Mouse (Mus musculus): ENCODE results near the gene Vwc2.

Gene Vwc2

GRCm38 (mm10) chr11:11113576-11114233 lies at the start of gene Vwc2:
Vwc2 (plus strand) TSS chr11:11114223.
- no peak for DNase-seq

- DNase-seq, result no peak
Observed at GRCm38 (mm10) chr11:11088162-11088756, 25.8 kb upstream of the Vwc2 start.

GRCm38 (mm10) chr11:11097606-11098005 lies 16.4 kb upstream of the Vwc2 start:
- no peak for DNase-seq

- DNase-seq, result no peak
Observed at GRCm38 (mm10) chr11:11098282-11098681, 15.7 kb upstream of the Vwc2 start.

GRCm38 (mm10) chr11:11099011-11099410 lies 15.0 kb upstream of the Vwc2 start:
- DNase-seq, result no peak

- DNase-seq, result no peak
Observed at GRCm38 (mm10) chr11:11102182-11102581, 11.8 kb upstream of the Vwc2 start.

GRCm38 (mm10) chr11:11102620-11103019 lies 11.4 kb upstream of the Vwc2 start:
- peak; percentile 7 for DNase-seq

GRCm38 (mm10) chr11:11108922-11109321 lies 5.1 kb upstream of the Vwc2 start:
- no peak for DNase-seq

- no peak for DNase-seq
Observed at GRCm38 (mm10) chr11:11114234-11115030, 409 bp downstream of the Vwc2 start.

- no peak for DNase-seq
Observed at GRCm38 (mm10) chr11:11115031-11115647, 1.1 kb downstream of the Vwc2 start.

GRCm38 (mm10) chr11:11115648-11116590 lies 1.9 kb downstream of the Vwc2 start:
- DNase-seq, result peak; percentile 2

- DNase-seq, result no peak
Observed at GRCm38 (mm10) chr11:11116736-11117135, 2.7 kb downstream of the Vwc2 start.

- peak; percentile 59 for DNase-seq
Observed at GRCm38 (mm10) chr11:11122866-11123265, 8.8 kb downstream of the Vwc2 start.

GRCm38 (mm10) chr11:11131414-11132077 lies 17.5 kb downstream of the Vwc2 start:
- DNase-seq, result peak; percentile 56

GRCm38 (mm10) chr11:11140622-11141021 lies 26.6 kb downstream of the Vwc2 start:
- no peak for DNase-seq

GRCm38 (mm10) chr11:11152681-11153080 lies 38.7 kb downstream of the Vwc2 start:
- DNase-seq, result no peak

GRCm38 (mm10) chr11:11171396-11171795 lies 57.4 kb downstream of the Vwc2 start:
- DNase-seq, result no peak

- no peak for DNase-seq
Observed at GRCm38 (mm10) chr11:11175259-11175658, 61.2 kb downstream of the Vwc2 start.

- DNase-seq, result no peak
Observed at GRCm38 (mm10) chr11:11182705-11183104, 68.7 kb downstream of the Vwc2 start.

- peak; percentile 4 for DNase-seq
Observed at GRCm38 (mm10) chr11:11223162-11223561, 109.1 kb downstream of the Vwc2 start.

GRCm38 (mm10) chr11:11239346-11239745 lies 125.3 kb downstream of the Vwc2 start:
- peak; percentile 7 for DNase-seq

Measured in lung, postnatal 10 days (tissue).